Mouse (Mus musculus) lung, postnatal 36 days (tissue): ENCODE measurements around the gene E2f2.

Source experiments
- DNase-seq: peaks from one replicate; pipeline ENCODE4 v3.0.0; 2022; ENCODE audit warnings: mixed read lengths

E2f2 gene

DNA sequence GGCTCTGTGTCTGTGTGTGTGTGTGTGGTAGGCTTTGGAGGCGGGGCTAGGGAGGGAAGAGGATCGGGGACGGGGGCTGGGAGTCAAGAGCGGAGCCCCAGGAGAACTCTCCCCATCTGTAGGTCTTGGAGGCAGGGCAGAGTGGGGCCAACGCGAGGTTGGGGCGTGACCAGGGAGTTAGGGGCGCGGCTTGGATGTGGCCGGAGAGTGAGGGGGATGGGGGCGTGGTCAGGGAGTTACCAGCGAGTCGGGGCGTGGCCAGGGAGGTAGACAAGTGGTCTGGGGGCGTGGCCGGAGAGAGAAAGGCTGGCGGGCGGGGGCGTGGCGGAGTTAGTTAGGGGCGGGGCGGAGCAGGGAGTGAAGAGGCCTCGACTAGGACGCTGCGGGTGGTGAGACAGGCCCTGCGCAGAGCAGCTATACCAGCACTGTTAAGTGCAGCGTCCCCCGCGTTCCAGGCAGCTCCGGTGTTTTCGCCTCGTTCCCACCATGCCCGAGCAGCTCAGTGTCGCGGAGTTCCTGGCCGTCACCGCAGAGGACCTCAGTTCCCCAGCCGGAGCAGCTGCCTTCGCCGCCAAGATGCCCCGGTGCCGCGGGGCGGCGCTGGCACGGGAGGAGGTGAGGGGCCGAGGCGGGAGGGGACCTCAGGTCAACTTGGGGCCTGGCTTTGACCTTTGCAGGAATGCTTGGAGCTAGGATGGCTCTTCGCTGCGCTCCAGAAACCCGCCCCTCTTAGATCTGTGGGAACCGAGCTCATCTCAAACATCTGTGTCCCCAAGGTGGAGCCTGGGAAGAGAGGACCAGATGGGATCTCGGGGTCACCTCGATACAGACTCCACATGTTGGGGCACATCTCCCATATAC, 34.1 kb downstream of the E2f2 start, which contains the start of gene Asap3:
Gene Asap3, plus strand, starts transcription at position 333 of the 861 bp plus-strand sequence.
- DNase-seq = peak; percentile 98

- peak; percentile 19 for DNase-seq
Measured at GRCm38 (mm10) chr4:136206943-136207342, 34.7 kb downstream of the E2f2 start.

DNA sequence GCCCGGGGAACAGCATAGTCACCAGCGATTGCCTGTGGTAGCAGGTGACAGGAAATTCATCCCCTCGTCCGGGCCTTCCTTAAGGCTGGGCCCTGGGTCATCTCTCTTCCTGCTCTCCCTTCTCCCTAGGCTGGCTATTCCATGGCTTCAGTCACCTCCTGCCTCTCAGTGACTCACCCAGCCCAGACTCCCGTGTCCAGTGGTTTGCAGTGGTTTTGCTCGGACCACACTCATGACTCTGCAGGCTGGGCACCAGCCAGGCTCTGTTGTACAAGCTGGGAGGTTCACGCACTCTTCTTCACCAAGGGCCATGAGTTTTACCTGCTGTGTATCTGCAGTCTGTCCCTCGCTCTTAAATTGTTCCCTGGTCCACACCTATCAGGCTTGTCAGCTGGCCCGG, 38.7 kb downstream of the E2f2 start:
- no peak for DNase-seq

DNA sequence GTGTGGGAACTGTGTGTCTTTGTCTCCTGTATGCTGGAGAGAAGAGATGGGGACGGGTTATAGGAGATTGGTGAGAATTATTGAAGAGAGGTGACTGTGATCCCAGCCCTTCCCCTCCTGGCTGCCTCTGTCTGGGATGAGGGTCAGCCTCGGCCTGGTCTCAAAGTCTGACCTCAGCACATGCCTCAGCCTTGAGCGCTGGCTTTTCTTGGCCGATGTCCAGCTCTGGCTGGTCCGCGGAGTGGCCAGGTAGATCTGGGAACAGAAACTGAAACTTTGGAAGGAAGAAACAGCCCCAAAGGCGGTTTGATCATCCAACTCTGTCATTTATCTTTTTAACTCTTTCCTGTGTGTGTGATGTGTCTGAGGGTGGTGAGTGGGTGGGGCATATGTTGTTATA, 41.4 kb downstream of the E2f2 start:
- peak; percentile 59 for DNase-seq

GRCm38 (mm10) chr4:136214828-136215227, 42.6 kb downstream of the E2f2 start:
- no peak for DNase-seq

GRCm38 (mm10) chr4:136215576-136215975, 43.4 kb downstream of the E2f2 start:
- DNase-seq = no peak

- peak; percentile 74 for DNase-seq
Measured at GRCm38 (mm10) chr4:136217063-136217462, 44.9 kb downstream of the E2f2 start.

GRCm38 (mm10) chr4:136218595-136219214, 46.5 kb downstream of the E2f2 start:
- peak; percentile 74 for DNase-seq

- peak; percentile 60 for DNase-seq
Measured at GRCm38 (mm10) chr4:136220133-136220775, 48.1 kb downstream of the E2f2 start.

- DNase-seq = no peak
Measured at GRCm38 (mm10) chr4:136223549-136224239, 51.5 kb downstream of the E2f2 start.

GRCm38 (mm10) chr4:136224240-136224559, 52.0 kb downstream of the E2f2 start:
- no peak for DNase-seq

DNA sequence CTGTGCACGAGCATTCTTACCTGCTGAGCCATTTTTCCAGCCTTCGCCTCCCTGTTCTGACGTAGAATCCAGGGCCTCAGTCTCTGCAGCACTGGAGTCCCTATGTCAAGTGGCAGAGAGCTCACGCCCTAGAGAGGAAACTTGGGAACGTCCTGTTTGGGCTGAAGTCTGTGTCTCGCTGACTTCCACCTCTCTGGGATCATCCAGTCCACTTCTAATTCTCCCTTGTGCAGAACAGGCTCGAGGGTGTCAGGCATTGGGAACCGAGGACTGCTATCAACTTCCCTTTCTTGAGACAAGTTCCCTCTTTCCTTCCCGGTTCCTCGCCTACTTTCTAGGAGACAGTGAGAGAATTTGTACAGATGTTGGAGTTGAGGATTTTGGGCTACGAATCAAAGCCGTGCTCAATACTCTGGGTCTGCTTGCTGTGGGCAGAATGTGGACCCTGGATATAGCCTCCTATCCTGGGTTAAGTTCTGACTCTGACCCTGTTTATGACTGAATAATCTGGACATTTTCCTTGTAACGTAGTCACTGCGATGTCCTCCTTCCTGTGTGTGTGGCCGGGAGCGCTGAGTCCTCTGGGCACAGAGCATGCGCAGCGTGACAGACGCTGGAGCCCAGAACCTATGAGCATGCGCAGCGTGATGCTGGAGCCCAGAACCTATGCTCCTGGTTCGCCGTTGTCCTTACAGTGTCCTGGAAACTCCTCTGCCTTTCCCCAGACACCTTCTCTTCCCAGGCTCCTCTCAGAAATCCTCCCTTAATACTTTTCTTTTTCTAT, 52.7 kb downstream of the E2f2 start:
- no peak for DNase-seq

DNA sequence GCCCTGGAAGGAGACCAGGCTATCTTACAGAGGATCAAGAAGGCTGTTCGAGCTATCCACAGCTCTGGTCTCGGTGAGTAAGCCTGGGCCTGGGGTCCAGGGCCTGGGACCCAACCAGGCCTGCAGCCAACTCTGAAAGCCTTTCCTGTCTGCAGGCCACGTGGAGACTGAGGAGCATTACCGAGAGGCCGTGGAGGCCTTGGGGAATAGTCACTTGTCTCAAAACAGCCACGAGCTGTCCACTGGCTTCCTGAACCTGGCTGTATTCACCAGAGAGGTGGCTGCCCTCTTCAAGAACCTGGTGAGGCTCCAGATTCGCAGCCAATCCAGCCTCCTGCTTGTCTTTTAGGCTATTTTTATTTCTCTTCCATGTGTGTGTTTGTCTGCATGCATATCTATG, 55.2 kb downstream of the E2f2 start:
- no peak for DNase-seq

GRCm38 (mm10) chr4:136228640-136229039, 56.4 kb downstream of the E2f2 start:
- DNase-seq = peak; percentile 56

- DNase-seq = no peak
Measured at GRCm38 (mm10) chr4:136238669-136239068, 66.5 kb downstream of the E2f2 start.

- no peak for DNase-seq
Measured at GRCm38 (mm10) chr4:136239111-136239510, 66.9 kb downstream of the E2f2 start.

DNA sequence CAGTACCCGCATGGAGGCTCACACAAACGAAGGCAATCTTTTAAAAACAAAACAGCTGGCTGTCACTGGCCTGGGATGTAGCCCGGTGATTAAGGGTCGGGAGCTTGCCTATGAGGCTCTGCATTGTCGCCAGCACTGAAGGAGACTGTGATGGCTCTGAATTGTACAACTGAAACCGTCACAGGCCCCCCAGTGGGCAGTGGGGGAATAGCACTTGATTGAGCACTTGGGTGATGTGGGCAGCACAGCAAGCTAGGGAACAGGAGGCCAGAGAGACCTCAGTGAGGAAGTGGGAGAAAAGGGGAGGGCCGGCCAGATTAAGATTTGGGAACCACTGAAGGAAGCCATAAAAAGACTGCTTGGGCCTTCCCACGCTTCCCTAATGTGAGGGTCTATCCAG, 67.4 kb downstream of the E2f2 start:
- DNase-seq = peak; percentile 92

GRCm38 (mm10) chr4:136240123-136240522, 67.9 kb downstream of the E2f2 start:
- DNase-seq = no peak

- DNase-seq = no peak
Measured at GRCm38 (mm10) chr4:136240955-136241354, 68.8 kb downstream of the E2f2 start.

DNA sequence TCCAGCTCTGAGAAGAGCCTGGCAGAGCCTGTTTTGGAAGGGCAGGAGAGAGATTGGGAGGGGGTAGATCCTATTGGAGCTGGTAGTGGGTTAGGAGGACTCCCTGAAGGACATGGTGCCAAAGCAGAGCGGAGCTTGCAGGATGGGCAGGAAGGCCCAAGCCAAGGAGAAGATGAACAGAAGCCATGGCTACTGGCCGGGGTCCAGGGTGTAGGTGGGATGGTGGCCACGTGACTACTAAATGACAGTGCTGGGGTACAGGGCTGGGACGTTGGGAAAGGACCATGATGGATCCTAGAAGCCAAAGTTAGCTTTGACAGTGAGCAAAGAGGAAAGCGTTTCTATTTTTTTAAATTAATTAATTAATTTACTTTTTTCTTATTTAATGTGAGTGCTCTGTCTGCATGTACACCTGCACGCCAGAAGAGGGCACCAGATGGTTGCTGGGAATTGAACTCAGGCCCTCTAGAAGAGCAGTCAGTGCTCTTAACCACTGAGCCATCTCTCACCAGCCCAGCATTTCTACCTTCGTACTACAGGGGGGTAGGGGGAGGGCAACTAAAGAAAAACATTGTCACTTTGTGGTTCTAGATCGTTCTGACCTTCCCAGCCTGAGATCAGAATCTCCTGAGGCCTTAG, 70.0 kb downstream of the E2f2 start:
- peak; percentile 55 for DNase-seq

DNA sequence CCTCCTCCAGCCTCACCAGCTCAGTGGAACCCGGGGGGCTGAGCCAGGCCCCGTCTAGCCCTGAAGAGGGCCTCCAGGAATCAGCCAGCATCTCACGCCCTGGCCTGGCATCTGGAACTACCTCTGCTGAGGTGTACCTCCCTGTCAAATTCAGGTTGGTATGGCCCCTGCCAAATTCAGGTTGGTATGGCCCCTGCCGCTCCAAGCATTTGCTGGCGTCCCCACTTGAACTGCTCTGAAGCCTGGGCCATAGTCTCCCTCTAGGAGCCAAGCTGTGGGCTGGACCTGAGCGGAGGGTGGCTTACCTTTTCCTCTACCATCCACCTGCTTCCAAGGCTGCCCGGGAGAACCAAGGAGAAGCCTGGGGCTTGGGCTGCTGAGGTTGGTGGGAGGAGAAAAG, 70.5 kb downstream of the E2f2 start:
- DNase-seq = no peak

- DNase-seq = no peak
Measured at GRCm38 (mm10) chr4:136244208-136244607, 72.0 kb downstream of the E2f2 start.
